Mouse (Mus musculus): Measurements from ENCODE around the gene Gas2l2.

- TF ChIP-seq POLR2A (IDR thresholded peaks at IDR 0.05; ENCODE audit: low read depth, low read length) (no peak), CTCF (IDR thresholded peaks at IDR 0.05; ENCODE audit: extremely low read depth, insufficient read depth, insufficient read length, insufficient replicate concordance) (no peak)
Measured at GRCm38 (mm10) chr11:83410510-83410909, 18.7 kb downstream of the Gas2l2 start.

Data from spleen, adult 2 months (tissue).